Mouse (Mus musculus) liver, adult 2 months (tissue): ENCODE data around the gene Gsc2.

ENCODE experiments used
- CTCF ChIP-seq: fragments of 200-500 bp; IDR thresholded peaks from 2 replicates; pipeline ENCODE4 v1.5.1; 2011; ENCODE audit warnings: low read depth, low read length, control low read depth
- POLR2A ChIP-seq: fragments of 200-500 bp; IDR thresholded peaks from 2 replicates; pipeline ENCODE4 v1.6.1; 2011; ENCODE audit warnings: low read length, control low read depth; ENCODE audit not compliant: insufficient read depth; ENCODE audit errors: extremely low read depth

- TF ChIP-seq CTCF (no peak), POLR2A (no peak)
Observed at GRCm38 (mm10) chr16:17938187-17938586, 23.3 kb upstream of the Gsc2 start.
